In the genomic region with DNA sequence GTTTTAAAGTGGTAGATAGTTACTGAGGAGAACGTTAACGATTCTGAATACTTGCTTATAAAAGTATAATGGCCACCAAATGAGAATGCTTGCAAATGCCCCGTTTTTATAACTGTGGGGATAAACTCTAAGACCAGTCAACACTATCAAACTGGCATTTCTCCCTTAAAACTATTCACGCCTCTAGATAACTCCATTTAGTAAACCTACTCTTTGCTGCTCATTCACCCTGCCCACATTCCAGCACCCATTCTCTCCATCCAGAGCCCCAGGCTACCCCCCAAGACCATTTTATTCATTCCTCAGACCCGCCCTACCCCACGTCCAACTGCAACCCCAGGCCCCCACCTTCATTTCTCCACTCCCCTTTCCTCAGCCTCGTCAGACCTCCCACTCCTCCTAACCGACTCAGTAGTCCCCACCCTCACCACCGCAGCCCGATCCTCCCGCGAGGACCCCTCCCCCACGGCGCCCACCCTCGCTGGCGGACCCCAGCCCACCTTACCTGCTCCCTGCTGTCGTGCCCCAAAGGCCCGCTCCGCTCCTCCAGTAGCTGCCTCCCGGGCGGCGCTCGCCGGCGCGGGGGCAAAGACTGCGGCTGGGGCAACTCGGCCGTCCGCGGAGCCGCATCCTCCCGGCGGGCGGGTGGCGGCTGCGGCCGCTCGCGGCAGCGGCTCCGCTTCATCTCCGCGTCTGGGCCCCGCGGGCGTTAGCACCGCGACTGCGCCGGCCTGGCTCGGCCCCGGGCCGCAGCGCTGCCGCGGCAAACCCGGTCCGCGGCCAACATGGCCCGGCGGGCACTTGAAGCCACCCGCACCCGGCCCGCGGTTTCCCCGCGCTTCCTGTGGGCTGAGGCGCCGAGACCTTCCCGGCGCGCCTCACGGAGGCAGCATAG, we compare ENCODE assay signal across 7 mouse cellular contexts. TPM values are rescaled to one million over a fixed set of nuclear protein-coding genes. Genes with fewer than 3 reads are reported as not detected.
A peak's percentile ranks its signal among the peaks of the same experiment; 100 is the strongest.
DNase-seq lines count a peak whose midpoint lies in the region; ATAC-seq and TF ChIP-seq lines count a peak whose summit lies in the region.

No protein-coding gene starts in this region.

- H3K27me3 ChIP-seq in G1E (ENCODE audit: insufficient read depth, low read length), result no peaks in the 10 kb centered on the region; the same call in 1 of the 2 replicates
- no peaks in the 10 kb centered on the region for H3K27me3 ChIP-seq in forebrain, embryonic 16.5 days (replicated peaks; ENCODE audit: control insufficient read depth, insufficient read depth, low read length)
- H3K27me3 ChIP-seq in hindbrain, embryonic 11.5 days (ENCODE audit: control insufficient read depth, insufficient read depth, low read length), result no peaks in the 10 kb centered on the region
- H3K27me3 ChIP-seq in small intestine, adult 2 months (ENCODE audit: control insufficient read depth, insufficient read depth, low read length), result no peaks in the 10 kb centered on the region

- TF ChIP-seq POLR2A in brain, embryonic 14.5 days (IDR thresholded peaks at IDR 0.05; ENCODE audit: borderline replicate concordance, extremely low read depth, insufficient read depth, insufficient read length, poor library complexity, severe bottlenecking), result no peak
- no peak for TF ChIP-seq POLR2A in small intestine, adult 2 months (IDR thresholded peaks at IDR 0.05; ENCODE audit: low read depth, low read length)

- no peak; the same call in 1 of the 2 replicates for ATAC-seq in G1E (ENCODE audit: extremely low read depth, insufficient number of reproducible peaks, low FRiP score, poor library complexity, severe bottlenecking)
- ATAC-seq in forebrain, embryonic 16.5 days, result peak; percentile 72
- ATAC-seq in hindbrain, embryonic 11.5 days (ENCODE audit: low FRiP score), result peak; percentile 76
- peak; percentile 29 for ATAC-seq in megakaryocyte progenitor cell, adult 5-6 weeks (replicated peaks; ENCODE audit: poor library complexity)

- H3K9ac ChIP-seq in forebrain, embryonic 16.5 days (replicated peaks; ENCODE audit: low read depth, low read length), result peak overlapping the region; percentile 80
- H3K9ac ChIP-seq in hindbrain, embryonic 11.5 days (ENCODE audit: low read depth, low read length), result peak overlapping the region; percentile 91

- intact Hi-C loops in left cerebral cortex, postnatal 10 days (cut with DNase I), result loop anchor here (5.0 kb wide), 1 partner anchor 44 kb away; a partner anchor contains a TSS

- H3K36me3 ChIP-seq in G1E (replicated peaks), result no peaks in the 10 kb centered on the region
- H3K36me3 ChIP-seq in forebrain, embryonic 16.5 days (ENCODE audit: control insufficient read depth, insufficient read depth), result no peaks in the 10 kb centered on the region
- H3K36me3 ChIP-seq in hindbrain, embryonic 11.5 days (ENCODE audit: control insufficient read depth, insufficient read depth, low read length), result no peaks in the 10 kb centered on the region
- no peaks in the 10 kb centered on the region for H3K36me3 ChIP-seq in small intestine, adult 2 months (ENCODE audit: control insufficient read depth, insufficient read depth, low read length)

- peak overlapping the region; percentile 92 for H3K4me3 ChIP-seq in G1E (ENCODE audit: low read depth, low read length)
- H3K4me3 ChIP-seq in forebrain, embryonic 16.5 days (replicated peaks; ENCODE audit: low read length), result peak overlapping the region; percentile 71
- H3K4me3 ChIP-seq in hindbrain, embryonic 11.5 days (ENCODE audit: low read depth, low read length), result peak overlapping the region; percentile 96
- peak overlapping the region; percentile 83 for H3K4me3 ChIP-seq in small intestine, adult 2 months (ENCODE audit: low read depth, low read length)

- H3K9me3 ChIP-seq in G1E (replicated peaks), result no peaks in the 10 kb centered on the region
- 0 out of 2 replicates have a peak, but pooled peaks cover 2% of the 10 kb centered on the region for H3K9me3 ChIP-seq in forebrain, embryonic 16.5 days (ENCODE audit: control insufficient read depth, low read length)
- no peaks in the 10 kb centered on the region for H3K9me3 ChIP-seq in hindbrain, embryonic 11.5 days (ENCODE audit: control insufficient read depth, low read length)

- peaks cover 30% of the 10 kb centered on the region for H3K4me1 ChIP-seq in G1E (ENCODE audit: insufficient read depth, low read depth, low read length)
- H3K4me1 ChIP-seq in forebrain, embryonic 16.5 days (replicated peaks; ENCODE audit: control insufficient read depth, insufficient read depth, low read length), result peaks cover 20% of the 10 kb centered on the region
- H3K4me1 ChIP-seq in hindbrain, embryonic 11.5 days (replicated peaks; ENCODE audit: control insufficient read depth, insufficient read depth, low read length), result no peaks in the 10 kb centered on the region; the same call in 1 of the 2 replicates
- H3K4me1 ChIP-seq in small intestine, adult 2 months (ENCODE audit: control insufficient read depth, insufficient read depth, insufficient read length, low read length), result peaks cover 8% of the 10 kb centered on the region; the same call in 1 of the 2 replicates

- DNase-seq in G1E (ENCODE audit: low spot score), result peak; percentile 55
- DNase-seq in brain, embryonic 14.5 days (ENCODE audit: low read depth), result peak; percentile 66
- peak; percentile 68 for DNase-seq in hindbrain, embryonic 11.5 days (ENCODE audit: low spot score)
- DNase-seq in left cerebral cortex, postnatal 10 days (ENCODE audit: extremely low spot score in 1 of 2, low spot score in 2 of 2), result peak; percentile 7 to 71

- WGBS in forebrain, embryonic 16.5 days, result 1% methylated on average over 55 of the region's 74 CpGs
- 1% methylated on average over 57 of the region's 74 CpGs for WGBS in hindbrain, embryonic 11.5 days
- 1% methylated on average over 74 of the region's 74 CpGs for WGBS in small intestine, adult 2 months

- no peak for TF ChIP-seq CTCF in G1E (IDR thresholded peaks at IDR 0.05; ENCODE audit: low read depth, low read length)
- TF ChIP-seq CTCF in brain, embryonic 14.5 days (IDR thresholded peaks at IDR 0.05; ENCODE audit: borderline replicate concordance, extremely low read depth, insufficient read depth, insufficient read length), result peak; percentile 26; the same call in 1 of the 2 replicates
- TF ChIP-seq CTCF in small intestine, adult 2 months (IDR thresholded peaks at IDR 0.05; ENCODE audit: extremely low read depth, insufficient read length, insufficient replicate concordance, low read depth, low read length), result no peak

- H3K27ac ChIP-seq in forebrain, embryonic 16.5 days (ENCODE audit: low read length), result peak overlapping the region; percentile 91
- peak overlapping the region; percentile 93 for H3K27ac ChIP-seq in hindbrain, embryonic 11.5 days (ENCODE audit: low read depth, low read length)
- peak overlapping the region; percentile 64 for H3K27ac ChIP-seq in small intestine, adult 2 months (ENCODE audit: insufficient read depth, low read depth, low read length)

- H3K4me2 ChIP-seq in forebrain, embryonic 16.5 days (ENCODE audit: low read length), result peak overlapping the region; percentile 77
- H3K4me2 ChIP-seq in hindbrain, embryonic 11.5 days (replicated peaks; ENCODE audit: low read depth, low read length), result peak overlapping the region; percentile 65

RNA-seq across cellular contexts. Expression of a gene that starts 0.5 kb away (rescaled TPM):
- total RNA-seq in G1E (2014; fragmentation: Nextera tagmentation), result 52.8 and 64.7 TPM in 2 replicates
- total RNA-seq in G1E (2017), result 10.4 and 10.7 TPM in 2 replicates
- polyA plus RNA-seq in G1E (2012), result 54.9 and 63.0 TPM in 2 replicates
- 163 and 171 TPM in 2 replicates for polyA plus RNA-seq in brain, embryonic 14.5 days (2012; rRNA removed)
- 54.3 and 57.3 TPM in 2 replicates for polyA plus RNA-seq in forebrain, embryonic 16.5 days (2015; fragmentation: Nextera tagmentation; extraction: Ambion mirVana)
- 31.9 and 59.0 TPM in 2 replicates for polyA plus RNA-seq in hindbrain, embryonic 11.5 days (2014; fragmentation: Nextera tagmentation; extraction: Ambion mirVana)
- total RNA-seq in left cerebral cortex, postnatal 10 days (2021), result 100 to 1,000 TPM; 106 to 119 TPM
- 15.2 and 19.6 TPM in 2 replicates for total RNA-seq in megakaryocyte progenitor cell, adult 5-6 weeks (2015)
- total RNA-seq in megakaryocyte progenitor cell, adult 5-6 weeks (2017), result 6.4 and 13.6 TPM in 2 replicates
- 107 and 224 TPM in 2 replicates for polyA plus RNA-seq in small intestine, adult 2 months (2012; rRNA removed)

RNA-seq across cellular contexts. Expression of a gene that starts 43.9 kb away (rescaled TPM):
- total RNA-seq in G1E (2014; fragmentation: Nextera tagmentation) (8.5 and 11.8 TPM in 2 replicates), G1E (2017) (11.8 and 14.0 TPM in 2 replicates)
- polyA plus RNA-seq in G1E (2012), result 2.0 and 2.1 TPM in 2 replicates
- polyA plus RNA-seq in brain, embryonic 14.5 days (2012; rRNA removed), result 6.9 and 7.0 TPM in 2 replicates
- polyA plus RNA-seq in forebrain, embryonic 16.5 days (2015; fragmentation: Nextera tagmentation; extraction: Ambion mirVana), result 18.4 and 20.7 TPM in 2 replicates
- 5.5 and 5.6 TPM in 2 replicates for polyA plus RNA-seq in hindbrain, embryonic 11.5 days (2014; fragmentation: Nextera tagmentation; extraction: Ambion mirVana)
- total RNA-seq in left cerebral cortex, postnatal 10 days (2021), result 10 to 100 TPM; 17.4 to 18.9 TPM
- 8.7 and 8.8 TPM in 2 replicates for total RNA-seq in megakaryocyte progenitor cell, adult 5-6 weeks (2015)
- total RNA-seq in megakaryocyte progenitor cell, adult 5-6 weeks (2017), result 8.5 and 16.3 TPM in 2 replicates
- polyA plus RNA-seq in small intestine, adult 2 months (2012; rRNA removed), result 0.29 and 1.1 TPM in 2 replicates
